Mouse (Mus musculus) neural tube, embryonic 15.5 days (tissue): ENCODE results near the gene Dnajc21. TPM values are rescaled to one million over a fixed set of nuclear protein-coding genes. Genes with fewer than 3 reads are reported as not detected.

ENCODE experiments used
- ATAC-seq: fragments of 200-750 bp; cut with Nextera tagmentation; 2 replicates; pipeline ENCODE4 v1.8.0; 2017; ENCODE audit warnings: mild to moderate bottlenecking, moderate TSS enrichment, moderate library complexity; ENCODE audit not compliant: low FRiP score
- H3K27ac ChIP-seq: fragments of 300-500 bp; sonication (generic); replicated peaks from 2 replicates; pipeline ENCODE4 v1.5.1; 2015; ENCODE audit warnings: mild to moderate bottlenecking, inconsistent platforms
- H3K27me3 ChIP-seq: fragments of 300-500 bp; sonication (generic); replicated peaks from 2 replicates; pipeline ENCODE4 v1.6.1; 2015; ENCODE audit warnings: inconsistent platforms
- H3K36me3 ChIP-seq: fragments of 300-500 bp; sonication (generic); 2 replicates; pipeline ENCODE4 v1.6.1; 2015; ENCODE audit warnings: inconsistent platforms
- H3K4me1 ChIP-seq: fragments of 300-500 bp; sonication (generic); 2 replicates; pipeline ENCODE4 v1.6.1; 2015; ENCODE audit warnings: inconsistent platforms
- H3K4me2 ChIP-seq: fragments of 300-500 bp; sonication (generic); 2 replicates; pipeline ENCODE4 v1.6.1; 2015; ENCODE audit warnings: inconsistent platforms, mild to moderate bottlenecking, moderate library complexity
- H3K4me3 ChIP-seq: fragments of 300-500 bp; sonication (generic); replicated peaks from 2 replicates; pipeline ENCODE4 v1.5.1; 2015; ENCODE audit warnings: mild to moderate bottlenecking, inconsistent platforms
- H3K9ac ChIP-seq: fragments of 300-500 bp; sonication (generic); replicated peaks from 2 replicates; pipeline ENCODE4 v1.6.1; 2015; ENCODE audit warnings: mild to moderate bottlenecking, inconsistent platforms
- H3K9me3 ChIP-seq: fragments of 300-500 bp; sonication (generic); replicated peaks from 2 replicates; pipeline ENCODE4 v1.6.1; 2016; ENCODE audit warnings: inconsistent platforms
- WGBS: fragments of 180-500 bp; shearing (Covaris S2); methylation state at CpG from one replicate; pipeline ENCODE4 v1.1.7; 2015; ENCODE audit warnings: mixed read lengths; 5-methylcytosine and 5-hydroxymethylcytosine counted together
- polyA plus RNA-seq: library from polyadenylated mRNA; unstranded; fragments of >200 nt; fragmentation: Nextera tagmentation; extraction: Ambion mirVana; gene quantifications from 2 replicates; pipeline ENCODE4 v1.2.1, GENCODE M21; 2015

Gene Dnajc21
- polyA plus RNA-seq, 1 experiment from 2014 or later, result 12.3 TPM

DNA sequence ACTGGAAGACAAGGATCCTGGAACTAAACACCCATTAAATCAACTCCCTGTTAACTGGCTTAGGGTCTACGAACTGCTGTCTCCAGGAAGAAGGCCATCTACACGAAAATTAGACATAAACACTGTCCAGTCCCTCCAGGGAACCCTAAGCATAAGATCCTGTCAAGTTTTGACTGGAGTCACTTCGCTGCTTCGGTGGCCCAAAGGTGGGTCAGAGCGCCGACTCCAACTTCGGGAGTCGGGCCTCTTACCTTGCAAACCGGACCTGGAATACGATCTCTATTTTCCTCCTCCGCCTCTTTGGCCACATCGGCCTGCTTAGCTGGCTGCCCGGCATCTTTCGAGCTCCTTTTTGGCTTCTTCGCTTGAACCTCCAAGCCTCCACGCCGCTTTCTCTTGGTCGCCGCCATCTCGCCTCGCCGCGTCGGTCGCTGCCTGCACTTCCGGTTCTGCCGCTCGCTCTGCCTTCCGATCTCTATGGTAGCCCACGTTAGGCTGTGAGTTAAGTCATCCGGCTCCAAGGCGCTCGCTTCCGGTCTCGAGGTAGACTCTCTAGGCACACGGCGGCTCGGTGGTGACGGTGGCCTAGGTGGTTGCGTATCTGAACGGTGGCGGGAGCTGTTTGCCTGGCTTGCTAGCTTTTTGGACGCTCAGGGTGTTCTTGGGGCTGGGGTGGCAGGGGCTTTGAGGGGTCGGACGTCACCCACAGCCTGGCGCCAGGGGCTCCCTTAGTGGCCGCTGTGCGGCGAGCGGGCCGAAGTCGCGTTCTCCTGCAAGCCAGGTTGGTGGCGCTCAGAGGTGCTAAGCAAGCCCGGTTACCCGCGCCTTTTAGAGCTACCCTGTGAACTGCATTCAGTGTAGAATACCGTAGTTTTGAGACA lies 15.4 kb upstream of the Dnajc21 start, which contains the start of the genes Brix1 and Rad1:
Gene Brix1 (minus strand): TSS at position 464 of the 881 bp plus-strand sequence.
Gene Rad1 (plus strand): TSS at position 535 of the 881 bp plus-strand sequence.
- H3K36me3 ChIP-seq, result peaks cover 16% of the 10 kb centered on the region
- peak within 1 kb of the TSS; percentile 68 for H3K4me2 ChIP-seq
- H3K4me3 ChIP-seq, result peak within 1 kb of the TSS; percentile 85
- H3K4me1 ChIP-seq, result peaks cover 23% of the 10 kb centered on the region
- H3K27me3 ChIP-seq, result no peaks in the 10 kb centered on the region
- under 1% methylated on average over 58 of the region's 58 CpGs for WGBS
- H3K27ac ChIP-seq, result peak within 1 kb of the TSS; percentile 88
- no peaks in the 10 kb centered on the region for H3K9me3 ChIP-seq
- peak within 1 kb of the TSS; percentile 71 for H3K9ac ChIP-seq
- peak; percentile 100 for ATAC-seq

DNA sequence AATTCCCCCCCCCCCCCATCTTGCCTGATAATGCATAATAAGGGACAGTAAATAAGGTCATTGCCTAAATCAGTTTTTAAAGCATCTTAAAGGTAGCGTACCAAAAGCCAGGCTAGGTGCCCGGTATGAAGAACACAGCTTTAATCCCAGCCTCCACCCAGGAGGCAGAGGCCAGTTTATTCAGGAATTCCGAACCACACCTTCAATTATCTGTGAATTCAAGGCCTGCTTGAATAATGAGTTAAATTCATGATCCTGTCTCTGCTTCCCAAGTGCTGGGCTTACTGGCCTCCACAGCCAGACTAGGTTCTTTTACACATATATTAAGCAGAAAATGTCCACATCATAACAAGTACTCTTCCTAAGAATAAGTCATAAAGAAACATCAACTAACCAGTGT lies 625 bp upstream of the Dnajc21 start:
- Histone ChIP-seq H3K27me3 (no peaks in the 10 kb centered on the region), H3K4me3 (peak overlapping the region; percentile 88), H3K9me3 (no peaks in the 10 kb centered on the region), H3K9ac (peak overlapping the region; percentile 82), H3K36me3 (peaks cover 9% of the 10 kb centered on the region), H3K4me1 (peaks cover 23% of the 10 kb centered on the region), H3K27ac (no peak overlapping the region), H3K4me2 (peak overlapping the region; percentile 81)
- peak; percentile 26 for ATAC-seq
- 22% methylated on average over 3 of the region's 3 CpGs for WGBS

DNA sequence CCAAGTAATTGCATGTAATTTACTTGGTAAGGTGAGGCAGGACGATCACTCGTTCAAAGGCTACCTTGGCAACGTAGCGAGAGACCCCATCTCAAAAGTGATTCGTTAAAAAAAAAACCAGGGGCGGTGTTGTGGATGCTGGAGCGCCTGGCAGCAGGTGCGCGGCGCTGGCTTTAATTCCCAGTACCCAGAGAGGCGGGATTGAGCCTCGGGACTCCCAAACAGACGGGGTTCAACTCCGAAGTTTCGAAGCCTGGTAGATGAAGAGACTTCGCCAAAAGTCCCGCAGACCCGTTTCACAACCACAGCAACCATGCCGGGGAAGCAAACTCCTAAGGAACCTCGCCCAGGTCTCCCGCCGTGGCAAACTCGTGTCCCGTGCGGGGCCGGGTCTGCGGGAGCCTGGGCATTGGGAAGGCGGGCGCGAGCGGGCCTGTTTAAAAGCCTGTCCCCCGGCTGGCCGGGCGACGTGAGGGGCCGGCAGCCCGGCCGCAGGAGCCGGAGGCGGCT lies 620 bp downstream of the Dnajc21 start:
- WGBS, result under 1% methylated on average over 40 of the region's 40 CpGs
- peak overlapping the region; percentile 81 for H3K4me2 ChIP-seq
- peak overlapping the region; percentile 88 for H3K4me3 ChIP-seq
- ATAC-seq, result peak; percentile 13; the same call in 1 of the 2 replicates
- peaks cover 23% of the 10 kb centered on the region for H3K4me1 ChIP-seq
- H3K9me3 ChIP-seq, result no peaks in the 10 kb centered on the region
- no peaks in the 10 kb centered on the region for H3K27me3 ChIP-seq
- H3K27ac ChIP-seq, result peak overlapping the region; percentile 87
- H3K9ac ChIP-seq, result peak overlapping the region; percentile 82
- H3K36me3 ChIP-seq, result no peaks in the 10 kb centered on the region

DNA sequence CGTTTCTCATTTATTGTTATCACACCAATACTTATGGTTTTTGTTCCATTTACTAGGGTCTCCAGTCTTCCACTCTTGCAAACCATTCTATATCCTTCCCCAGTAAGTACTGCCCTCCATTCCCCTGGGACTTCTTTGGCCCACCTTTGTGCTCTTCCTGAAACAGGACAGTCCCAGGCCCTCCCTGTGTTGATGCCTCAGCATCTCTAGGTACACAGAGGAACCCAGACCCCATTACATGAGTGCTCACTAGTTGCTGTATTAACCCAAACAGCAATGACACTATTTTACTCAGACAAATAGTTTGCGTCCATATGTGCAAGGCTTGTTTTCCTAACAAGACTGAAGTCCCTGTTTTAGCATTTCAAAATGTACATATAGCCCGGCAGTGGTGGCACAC lies 1.6 kb downstream of the Dnajc21 start:
- Histone ChIP-seq H3K27me3 (no peaks in the 10 kb centered on the region), H3K36me3 (no peaks in the 10 kb centered on the region), H3K4me3 (no peak overlapping the region), H3K4me2 (peak overlapping the region; percentile 81), H3K4me1 (peaks cover 23% of the 10 kb centered on the region), H3K9me3 (no peaks in the 10 kb centered on the region), H3K9ac (no peak overlapping the region), H3K27ac (no peak overlapping the region)
- 90% methylated on average over 3 of the region's 3 CpGs for WGBS
- no peak for ATAC-seq

DNA sequence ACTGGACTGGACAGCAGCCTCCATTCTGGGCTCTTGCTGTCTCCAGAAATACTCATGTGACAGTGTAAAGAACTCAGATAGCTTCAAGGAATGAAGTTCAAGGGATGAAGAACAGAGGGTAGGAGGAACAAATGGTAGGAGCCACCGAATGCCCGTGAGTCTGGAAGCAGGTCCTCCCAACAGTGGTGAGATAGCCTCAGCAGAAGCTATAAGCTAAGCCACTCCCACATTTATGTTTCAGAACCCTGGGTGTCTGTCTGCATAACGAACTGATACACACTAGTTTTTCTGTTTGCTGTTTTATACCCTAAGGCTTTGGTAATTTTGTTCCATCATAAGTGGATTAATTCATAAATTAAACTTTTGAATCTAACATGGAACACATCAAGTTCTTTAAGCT lies 5.6 kb downstream of the Dnajc21 start:
- no peaks in the 10 kb centered on the region for H3K27me3 ChIP-seq
- peaks cover 19% of the 10 kb centered on the region for H3K4me1 ChIP-seq
- H3K9me3 ChIP-seq, result no peaks in the 10 kb centered on the region
- WGBS, result 86% methylated on average over 3 of the region's 3 CpGs
- peaks cover 23% of the 10 kb centered on the region for H3K36me3 ChIP-seq
- H3K27ac ChIP-seq, result no peak overlapping the region
- H3K4me3 ChIP-seq, result no peak overlapping the region
- no peak overlapping the region for H3K9ac ChIP-seq
- no peak for ATAC-seq
- no peak overlapping the region for H3K4me2 ChIP-seq

DNA sequence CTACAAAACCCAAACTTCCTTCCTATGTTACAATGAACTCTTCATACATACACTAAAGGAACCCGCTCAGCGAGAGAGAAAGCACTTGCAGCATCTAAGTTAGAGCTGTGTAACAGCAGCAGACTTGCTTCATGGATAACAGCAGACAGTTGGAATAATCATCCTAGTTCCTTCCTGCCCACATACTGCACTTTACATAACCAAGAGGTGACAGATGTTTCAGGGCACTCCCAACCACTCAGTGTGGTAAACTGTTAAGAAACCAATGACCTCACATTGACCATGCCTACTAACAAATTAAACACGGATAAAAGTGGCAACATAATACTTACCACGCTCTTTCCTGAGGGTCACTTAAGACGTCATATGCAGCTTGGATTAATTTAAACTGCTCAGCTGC lies 6.8 kb downstream of the Dnajc21 start:
- no peaks in the 10 kb centered on the region for H3K9me3 ChIP-seq
- H3K27ac ChIP-seq, result no peak overlapping the region
- H3K4me2 ChIP-seq, result no peak overlapping the region
- H3K36me3 ChIP-seq, result peaks cover 31% of the 10 kb centered on the region
- 92% methylated on average over 5 of the region's 5 CpGs for WGBS
- peaks cover 8% of the 10 kb centered on the region; the same call in 1 of the 2 replicates for H3K4me1 ChIP-seq
- H3K4me3 ChIP-seq, result no peak overlapping the region
- no peak overlapping the region for H3K9ac ChIP-seq
- H3K27me3 ChIP-seq, result no peaks in the 10 kb centered on the region
- ATAC-seq, result no peak

DNA sequence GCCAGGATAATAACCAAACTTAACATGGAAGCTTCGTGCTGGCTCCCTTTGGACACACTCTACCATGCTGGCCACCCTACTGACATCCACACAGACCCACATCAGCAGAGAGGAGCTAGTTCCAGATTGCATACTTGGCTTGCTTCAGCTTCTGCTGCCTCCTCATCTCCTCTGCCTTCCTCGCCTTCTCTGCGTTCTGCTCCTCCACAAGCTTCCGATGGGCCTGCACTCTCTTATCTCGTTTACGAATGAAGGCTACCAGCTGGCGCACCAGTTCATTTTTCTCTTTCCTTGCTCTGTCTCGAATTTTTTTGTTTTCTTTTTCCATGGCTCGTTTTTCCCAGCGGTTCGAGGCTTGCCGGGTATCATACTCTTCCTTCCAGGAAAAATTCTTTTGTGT lies 9.3 kb downstream of the Dnajc21 start:
- Histone ChIP-seq H3K36me3 (peaks cover 48% of the 10 kb centered on the region), H3K9me3 (no peaks in the 10 kb centered on the region), H3K27ac (no peak overlapping the region), H3K4me3 (no peak overlapping the region), H3K9ac (no peak overlapping the region), H3K4me1 (no peaks in the 10 kb centered on the region), H3K27me3 (no peaks in the 10 kb centered on the region), H3K4me2 (no peak overlapping the region)
- ATAC-seq, result no peak
- WGBS, result 90% methylated on average over 12 of the region's 12 CpGs

DNA sequence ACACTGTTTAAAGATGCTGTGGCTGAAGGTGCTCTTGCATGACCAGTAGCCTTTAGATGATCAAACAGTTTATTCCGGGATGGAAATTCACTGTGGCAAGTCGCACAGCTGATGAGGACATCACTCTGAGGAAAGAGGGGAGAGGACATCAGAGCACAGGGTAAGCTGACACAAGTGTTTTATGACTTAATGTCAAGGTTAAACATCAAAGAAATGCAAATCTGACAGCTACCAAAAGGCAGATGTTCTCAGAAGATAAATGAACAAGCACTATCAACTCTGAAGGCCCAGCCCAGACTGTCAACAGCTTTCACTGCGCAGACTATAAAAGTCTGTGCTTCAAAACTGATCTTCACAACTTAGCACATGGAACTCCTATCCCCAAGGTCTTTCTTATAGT lies 23.2 kb downstream of the Dnajc21 start:
- Histone ChIP-seq H3K4me3 (no peak overlapping the region), H3K36me3 (peaks cover 40% of the 10 kb centered on the region), H3K27me3 (no peaks in the 10 kb centered on the region), H3K27ac (no peak overlapping the region), H3K4me2 (no peak overlapping the region), H3K9ac (no peak overlapping the region), H3K4me1 (no peaks in the 10 kb centered on the region), H3K9me3 (no peaks in the 10 kb centered on the region)
- 89% methylated on average over 3 of the region's 3 CpGs for WGBS
- no peak for ATAC-seq

DNA sequence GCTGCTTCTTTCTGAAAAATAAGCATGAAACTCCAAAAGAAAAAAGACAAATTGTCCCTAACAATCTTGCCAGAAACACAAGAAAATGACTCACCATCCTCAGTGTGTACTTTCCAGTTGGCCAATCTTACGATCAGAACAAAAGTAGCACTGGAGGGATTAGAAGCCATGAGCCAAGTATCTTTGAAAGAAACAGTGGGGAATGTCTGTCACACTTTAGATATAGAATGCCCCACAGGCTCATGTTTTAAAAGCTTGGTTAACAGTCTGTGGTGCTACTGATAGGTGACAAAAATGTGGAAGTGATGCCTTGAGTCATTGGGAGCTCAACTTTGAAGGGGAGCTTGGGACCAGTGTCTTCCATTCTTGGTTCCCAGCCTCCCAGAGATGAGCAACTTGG lies 28.0 kb downstream of the Dnajc21 start:
- no peak overlapping the region for H3K27ac ChIP-seq
- H3K4me2 ChIP-seq, result no peak overlapping the region
- H3K9ac ChIP-seq, result no peak overlapping the region
- no peaks in the 10 kb centered on the region for H3K4me1 ChIP-seq
- no peaks in the 10 kb centered on the region for H3K9me3 ChIP-seq
- H3K27me3 ChIP-seq, result no peaks in the 10 kb centered on the region
- WGBS, result 78% methylated on average over 1 of the region's 1 CpGs
- peaks cover 34% of the 10 kb centered on the region for H3K36me3 ChIP-seq
- H3K4me3 ChIP-seq, result no peak overlapping the region
- ATAC-seq, result no peak

DNA sequence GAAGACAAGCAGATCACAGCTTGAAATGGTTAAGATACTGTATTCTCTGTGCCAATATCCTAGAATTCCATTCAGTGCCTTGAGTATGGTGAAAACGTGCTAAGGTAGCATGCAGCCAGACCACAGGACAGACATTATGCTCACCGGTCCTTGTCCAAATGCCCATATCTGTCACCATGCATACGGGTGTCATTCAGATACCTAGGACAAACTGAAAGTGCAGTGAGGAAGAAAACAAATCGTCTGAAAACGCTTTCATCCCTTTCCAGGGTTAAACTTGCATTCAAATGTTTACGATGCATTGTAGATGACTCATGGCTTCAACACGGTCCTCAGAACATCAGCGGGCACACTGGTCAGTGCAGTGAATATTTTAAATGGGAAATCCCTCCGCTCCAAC lies 28.8 kb downstream of the Dnajc21 start:
- WGBS, result 88% methylated on average over 9 of the region's 9 CpGs
- H3K9me3 ChIP-seq, result no peaks in the 10 kb centered on the region
- H3K27ac ChIP-seq, result no peak overlapping the region
- no peak overlapping the region for H3K9ac ChIP-seq
- ATAC-seq, result no peak
- no peaks in the 10 kb centered on the region for H3K27me3 ChIP-seq
- no peaks in the 10 kb centered on the region for H3K4me1 ChIP-seq
- peaks cover 35% of the 10 kb centered on the region for H3K36me3 ChIP-seq
- H3K4me3 ChIP-seq, result no peak overlapping the region
- no peak overlapping the region for H3K4me2 ChIP-seq

DNA sequence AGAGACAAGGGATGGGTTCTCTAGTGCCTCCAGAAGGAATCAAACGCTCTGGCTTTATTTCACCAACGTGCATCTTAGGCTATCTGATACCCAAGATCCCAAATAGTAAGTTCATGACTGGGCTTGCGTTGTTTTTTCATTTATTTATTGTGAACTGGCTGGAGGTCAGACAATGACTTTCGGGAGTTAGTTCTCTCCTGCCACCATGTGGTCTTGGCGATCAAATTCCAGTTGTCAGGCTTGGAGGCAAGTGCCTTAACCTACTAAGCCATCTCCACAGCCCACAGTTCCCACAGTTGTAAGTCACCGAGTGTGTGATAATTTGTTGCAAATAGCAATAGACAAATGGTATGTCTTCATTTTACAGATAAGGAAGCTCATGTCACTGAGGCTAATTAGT lies 30.4 kb downstream of the Dnajc21 start:
- no peak for ATAC-seq

DNA sequence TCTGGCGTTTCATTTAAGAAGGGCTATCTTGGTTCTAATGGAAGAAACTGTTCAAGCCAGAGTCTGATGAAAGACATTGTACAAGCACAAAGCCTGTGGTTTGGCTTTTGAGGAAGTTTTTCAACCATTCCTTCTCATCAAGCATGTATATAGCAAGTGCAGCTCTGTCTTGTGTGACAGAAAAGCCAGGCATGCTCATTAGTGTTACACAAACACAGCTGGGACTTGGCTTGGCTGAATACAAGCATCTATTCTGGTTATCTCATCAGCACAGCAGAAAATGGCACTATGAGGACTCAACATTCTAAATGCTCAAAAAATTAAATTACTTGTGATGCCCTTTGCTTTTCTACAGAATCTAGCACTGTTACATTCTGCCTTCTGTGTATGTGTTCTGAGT lies 33.4 kb downstream of the Dnajc21 start:
- no peak for ATAC-seq
- Histone ChIP-seq H3K27me3 (no peaks in the 10 kb centered on the region), H3K4me2 (no peak overlapping the region), H3K4me3 (no peak overlapping the region), H3K9me3 (no peaks in the 10 kb centered on the region), H3K4me1 (no peaks in the 10 kb centered on the region), H3K9ac (no peak overlapping the region), H3K27ac (no peak overlapping the region), H3K36me3 (peaks cover 17% of the 10 kb centered on the region)
- 94% methylated on average over 1 of the region's 1 CpGs for WGBS

More for the DNA sequence above, 30.4 kb downstream of the Dnajc21 start:
- Histone ChIP-seq H3K9me3 (no peaks in the 10 kb centered on the region), H3K27ac (no peak overlapping the region), H3K4me1 (no peaks in the 10 kb centered on the region), H3K9ac (no peak overlapping the region), H3K36me3 (peaks cover 32% of the 10 kb centered on the region), H3K27me3 (no peaks in the 10 kb centered on the region), H3K4me2 (no peak overlapping the region), H3K4me3 (no peak overlapping the region)
- 80% methylated on average over 6 of the region's 6 CpGs for WGBS
